Mouse (Mus musculus) heart, embryonic 11.5 days (tissue): ENCODE results near the gene Prdx2. TPM values are rescaled to one million over a fixed set of nuclear protein-coding genes. Genes with fewer than 3 reads are reported as not detected.

Experiments used
- ATAC-seq: fragments of 200-750 bp; cut with Nextera tagmentation; replicated peaks from 2 replicates; pipeline ENCODE4 v1.8.0; 2017; ENCODE audit warnings: moderate library complexity; ENCODE audit not compliant: insufficient number of reproducible peaks, low FRiP score, low TSS enrichment
- H3K27ac ChIP-seq: fragments of 300-500 bp; sonication (generic); 2 replicates; pipeline ENCODE4 v1.5.1; 2014; ENCODE audit warnings: mild to moderate bottlenecking, low read depth, low read length
- H3K27me3 ChIP-seq: fragments of 300-500 bp; sonication (generic); 2 replicates; pipeline ENCODE4 v1.6.1; 2014; ENCODE audit warnings: mild to moderate bottlenecking, low read length, mixed read lengths; ENCODE audit not compliant: control insufficient read depth, insufficient read depth
- H3K36me3 ChIP-seq: fragments of 300-500 bp; sonication (generic); 2 replicates; pipeline ENCODE4 v1.6.1; 2014; ENCODE audit warnings: mild to moderate bottlenecking, low read length, moderate library complexity, mixed read lengths; ENCODE audit not compliant: control insufficient read depth, insufficient read depth
- H3K4me1 ChIP-seq: fragments of 300-500 bp; sonication (generic); 2 replicates; pipeline ENCODE4 v1.6.1; 2014; ENCODE audit warnings: low read length; ENCODE audit not compliant: control insufficient read depth, insufficient read depth
- H3K4me2 ChIP-seq: fragments of 300-500 bp; sonication (generic); 2 replicates; pipeline ENCODE4 v1.6.1; 2014; ENCODE audit warnings: mild to moderate bottlenecking, moderate library complexity
- H3K4me3 ChIP-seq: fragments of 300-500 bp; sonication (generic); 2 replicates; pipeline ENCODE4 v1.5.1; 2014; ENCODE audit warnings: low read depth, low read length
- H3K9ac ChIP-seq: fragments of 300-500 bp; sonication (generic); 2 replicates; pipeline ENCODE4 v1.6.1; 2014; ENCODE audit warnings: mild to moderate bottlenecking, low read depth, low read length, moderate library complexity
- H3K9me3 ChIP-seq: fragments of 300-500 bp; sonication (generic); replicated peaks from 2 replicates; pipeline ENCODE4 v1.6.1; 2016; ENCODE audit warnings: low read length; ENCODE audit not compliant: control insufficient read depth
- WGBS: fragments of 180-500 bp; shearing (Covaris S2); extraction: QIAGEN DNeasy Blood & Tissue Kit; methylation state at CpG from one replicate; pipeline ENCODE4 v1.1.7; 2014; ENCODE audit not compliant: insufficient replicate concordance; 5-methylcytosine and 5-hydroxymethylcytosine counted together
- polyA plus RNA-seq: library from polyadenylated mRNA; unstranded; fragments of >200 nt; fragmentation: Nextera tagmentation; extraction: Ambion mirVana; gene quantifications from 2 replicates; pipeline ENCODE4 v1.2.1, GENCODE M21; 2014

Prdx2 gene
- polyA plus RNA-seq, 1 experiment from 2014 or later = 992 TPM

DNA sequence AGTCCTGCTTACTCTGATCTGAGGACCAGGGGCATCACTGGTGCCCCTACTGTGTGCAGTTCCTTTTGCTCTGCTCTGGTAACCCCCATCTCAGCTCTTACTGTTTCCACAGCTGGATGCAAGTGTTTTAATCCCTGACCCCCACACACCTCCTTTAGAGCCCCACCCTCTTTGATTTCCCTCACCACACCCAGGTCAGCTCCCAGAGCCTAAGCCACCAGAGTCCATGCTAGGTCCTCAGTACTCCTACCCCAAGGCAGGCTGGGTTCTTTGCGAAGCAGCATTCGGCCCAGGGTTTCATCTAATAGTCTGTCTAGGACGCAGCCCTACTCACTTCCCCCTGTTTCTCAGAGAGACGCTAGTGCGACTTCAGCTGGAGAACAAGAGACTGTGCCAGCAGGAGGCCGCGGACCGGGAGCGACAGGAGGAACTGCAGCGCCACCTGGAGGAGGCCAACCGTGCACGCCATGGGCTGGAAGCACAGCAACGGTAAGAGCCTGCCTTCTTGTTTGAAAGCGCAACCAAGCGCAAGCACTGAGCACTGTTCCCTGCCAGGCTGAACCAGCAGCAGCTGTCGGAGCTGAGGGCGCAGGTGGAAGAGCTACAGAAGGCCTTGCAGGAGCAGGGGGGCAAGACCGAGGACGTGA is 28.4 kb downstream of the Prdx2 start:
- H3K4me1 ChIP-seq = peaks cover 9% of the 10 kb centered on the region
- WGBS = 4% methylated on average over 19 of the region's 19 CpGs
- H3K27me3 ChIP-seq = peaks cover 36% of the 10 kb centered on the region
- H3K4me2 ChIP-seq = peak overlapping the region; percentile 46
- H3K27ac ChIP-seq = no peak overlapping the region
- H3K4me3 ChIP-seq = no peak overlapping the region
- 0 out of 2 replicates have a peak, but pooled peaks have one; percentile 23 for ATAC-seq
- no peaks in the 10 kb centered on the region for H3K9me3 ChIP-seq
- H3K9ac ChIP-seq = peak overlapping the region; percentile 56; the same call in 1 of the 2 replicates
- H3K36me3 ChIP-seq = no peaks in the 10 kb centered on the region; the same call in 1 of the 2 replicates

DNA sequence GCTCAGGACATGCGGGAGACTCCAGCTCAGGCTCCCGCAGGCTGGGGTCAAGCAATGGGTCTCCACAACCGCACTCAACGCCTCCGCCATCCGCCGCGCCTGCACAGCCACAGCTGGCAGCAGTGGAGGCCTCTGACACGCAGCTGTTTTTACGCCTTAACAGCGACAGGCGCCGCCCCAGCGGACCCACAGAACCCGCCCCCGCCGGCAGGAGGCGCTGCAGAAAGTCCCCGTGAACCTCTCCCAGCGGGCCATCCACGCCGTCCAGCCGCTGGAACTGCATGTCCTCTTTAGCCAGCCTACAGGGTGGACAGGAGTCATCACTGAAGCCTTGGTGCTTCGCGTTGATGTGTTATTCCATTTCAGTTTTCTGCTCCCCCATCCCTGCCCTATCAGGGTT is 38.3 kb downstream of the Prdx2 start:
- no peak overlapping the region for H3K4me3 ChIP-seq
- no peaks in the 10 kb centered on the region for H3K4me1 ChIP-seq
- ATAC-seq = no peak
- H3K4me2 ChIP-seq = peak overlapping the region; percentile 17
- 15% methylated on average over 23 of the region's 25 CpGs for WGBS
- H3K9me3 ChIP-seq = no peaks in the 10 kb centered on the region
- H3K36me3 ChIP-seq = no peaks in the 10 kb centered on the region
- H3K27ac ChIP-seq = no peak overlapping the region
- H3K27me3 ChIP-seq = peaks cover 49% of the 10 kb centered on the region
- no peak overlapping the region for H3K9ac ChIP-seq

DNA sequence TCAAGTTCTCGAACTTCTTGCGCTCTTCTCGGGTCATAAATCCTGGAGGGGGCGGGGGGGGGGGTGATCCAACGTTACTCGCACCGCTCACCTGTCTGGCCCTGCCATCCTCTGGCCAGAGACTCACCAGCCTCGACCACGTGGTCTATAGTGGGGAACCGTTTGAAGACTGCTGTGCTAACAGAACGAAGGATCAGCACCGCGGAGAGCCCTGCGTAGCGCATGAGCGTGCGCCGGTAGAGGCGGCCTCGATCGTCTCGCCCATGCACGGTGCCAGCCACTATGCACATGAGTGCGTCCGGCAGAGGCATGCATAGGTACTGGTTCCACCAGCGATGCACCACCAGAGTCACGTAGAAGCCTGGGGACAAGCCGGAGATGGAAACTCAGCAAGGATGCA is 41.9 kb downstream of the Prdx2 start:
- ATAC-seq = no peak
- no peak overlapping the region for H3K4me3 ChIP-seq
- no peaks in the 10 kb centered on the region for H3K36me3 ChIP-seq
- peaks cover 68% of the 10 kb centered on the region for H3K27me3 ChIP-seq
- H3K4me1 ChIP-seq = no peaks in the 10 kb centered on the region
- H3K9ac ChIP-seq = no peak overlapping the region
- H3K4me2 ChIP-seq = no peak overlapping the region
- no peaks in the 10 kb centered on the region for H3K9me3 ChIP-seq
- H3K27ac ChIP-seq = no peak overlapping the region
- WGBS = 14% methylated on average over 28 of the region's 28 CpGs

DNA sequence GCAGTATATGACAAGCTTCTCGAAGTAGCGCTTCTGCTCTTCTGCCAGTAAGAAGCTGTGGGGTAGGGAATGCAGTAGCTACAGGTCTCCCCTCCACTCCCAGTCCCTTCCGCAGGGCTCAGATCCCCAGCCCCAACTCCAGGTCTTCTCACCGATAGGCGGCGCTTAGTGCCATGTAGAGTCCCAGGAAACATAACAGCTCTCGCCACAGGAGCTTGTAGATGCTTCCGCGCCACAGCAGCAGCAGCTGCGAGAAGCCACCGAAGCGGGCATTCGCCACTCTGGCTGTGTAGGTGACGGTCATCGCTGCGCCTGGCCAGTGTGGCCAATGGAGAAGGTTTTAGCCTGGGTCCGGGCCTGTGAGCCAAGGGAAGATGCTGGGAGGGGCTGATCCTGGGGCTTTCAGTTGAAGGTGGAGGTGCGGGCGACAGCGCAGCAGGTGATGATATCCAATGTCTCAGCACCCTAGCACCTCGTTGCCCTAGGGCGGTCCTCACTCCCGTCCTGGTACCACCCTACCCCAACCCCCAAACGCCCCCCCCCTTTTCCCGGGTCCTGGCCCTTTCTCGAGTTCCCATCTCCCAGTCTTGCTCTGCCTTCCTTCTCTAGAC is 43.9 kb downstream of the Prdx2 start:
- Histone ChIP-seq H3K4me3 (peak overlapping the region; percentile 30), H3K27me3 (peaks cover 52% of the 10 kb centered on the region), H3K9me3 (no peaks in the 10 kb centered on the region), H3K4me2 (peak overlapping the region; percentile 55), H3K9ac (no peak overlapping the region), H3K27ac (no peak overlapping the region), H3K36me3 (no peaks in the 10 kb centered on the region; the same call in 1 of the 2 replicates), H3K4me1 (no peaks in the 10 kb centered on the region)
- ATAC-seq = no peak
- WGBS = 5% methylated on average over 24 of the region's 26 CpGs

DNA sequence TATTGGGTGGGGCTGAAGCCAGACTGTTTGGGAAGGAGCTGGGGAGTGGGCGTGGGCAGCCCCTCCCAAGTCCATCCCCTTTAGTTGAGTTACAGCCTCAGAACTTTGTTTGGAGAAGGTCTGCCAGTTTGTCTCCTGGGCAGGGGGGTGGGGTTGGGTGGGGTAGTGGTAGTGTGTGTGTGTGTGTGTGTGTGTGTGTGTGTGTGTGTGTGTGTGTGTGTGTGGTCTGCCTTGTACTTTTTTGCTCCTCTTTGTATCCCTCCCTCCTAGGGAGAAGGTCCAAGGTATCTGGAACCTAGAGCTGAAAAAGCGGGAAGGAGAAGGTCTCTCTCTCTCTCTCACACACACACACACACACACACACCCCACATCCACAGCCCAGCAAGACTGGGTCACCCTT is 45.0 kb downstream of the Prdx2 start, which contains the start of gene Best2:
TSS of gene Best2 (minus strand) at position 101 of the 400 bp plus-strand sequence.
- peak within 1 kb of the TSS; percentile 55 for H3K4me2 ChIP-seq
- no peaks in the 10 kb centered on the region for H3K9me3 ChIP-seq
- H3K4me1 ChIP-seq = no peaks in the 10 kb centered on the region
- H3K4me3 ChIP-seq = peak within 1 kb of the TSS; percentile 30
- peaks cover 43% of the 10 kb centered on the region for H3K27me3 ChIP-seq
- peaks cover 7% of the 10 kb centered on the region for H3K36me3 ChIP-seq
- H3K27ac ChIP-seq = no peak within 1 kb of the TSS
- H3K9ac ChIP-seq = no peak within 1 kb of the TSS
- ATAC-seq = no peak
- WGBS = 45% methylated on average over 2 of the region's 2 CpGs

DNA sequence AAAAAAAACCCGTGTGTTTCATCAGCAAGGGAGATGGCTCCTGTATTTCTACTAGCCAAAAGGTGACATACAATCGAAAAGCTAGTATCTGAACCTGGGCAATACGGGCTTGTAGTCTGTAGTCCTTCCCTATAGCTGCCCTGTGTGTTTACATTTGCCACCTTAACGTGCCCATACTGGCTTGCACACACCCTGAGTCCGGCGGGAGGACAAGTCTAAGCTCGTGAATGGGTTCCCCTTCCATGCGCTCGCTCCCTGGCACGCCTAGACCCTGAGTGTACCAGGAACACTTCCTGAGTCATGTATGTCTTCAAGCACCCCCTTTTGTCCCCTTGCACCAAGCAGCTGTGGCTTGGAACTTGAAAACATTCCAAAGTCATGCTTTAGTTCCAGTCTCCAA is 47.3 kb downstream of the Prdx2 start:
- no peak overlapping the region for H3K9ac ChIP-seq
- H3K4me2 ChIP-seq = no peak overlapping the region
- no peaks in the 10 kb centered on the region for H3K4me1 ChIP-seq
- no peaks in the 10 kb centered on the region for H3K9me3 ChIP-seq
- no peak overlapping the region for H3K4me3 ChIP-seq
- H3K27me3 ChIP-seq = peaks cover 25% of the 10 kb centered on the region
- peaks cover 10% of the 10 kb centered on the region for H3K36me3 ChIP-seq
- WGBS = 71% methylated on average over 10 of the region's 10 CpGs
- ATAC-seq = no peak
- no peak overlapping the region for H3K27ac ChIP-seq

DNA sequence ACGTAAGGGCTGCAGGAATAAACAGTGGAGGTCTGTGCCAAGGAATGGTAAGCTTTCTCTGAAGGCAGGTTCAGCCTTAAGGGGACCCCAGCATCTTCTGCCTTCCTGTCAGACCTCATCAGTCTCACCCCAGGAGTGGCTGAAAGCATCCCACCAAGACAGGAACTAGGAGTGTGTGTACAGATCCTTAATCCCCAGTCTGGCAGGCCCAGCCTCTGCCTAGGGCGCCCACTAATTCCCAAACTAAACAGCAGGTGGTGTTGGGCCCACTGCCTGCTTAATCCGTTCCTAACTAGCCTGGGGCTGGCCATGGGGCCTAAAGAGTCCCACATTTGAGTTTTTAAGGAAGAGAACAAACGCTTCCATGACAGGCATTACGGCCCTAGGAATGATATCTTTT is 47.8 kb downstream of the Prdx2 start:
- no peak for ATAC-seq
- H3K36me3 ChIP-seq = peaks cover 13% of the 10 kb centered on the region

DNA sequence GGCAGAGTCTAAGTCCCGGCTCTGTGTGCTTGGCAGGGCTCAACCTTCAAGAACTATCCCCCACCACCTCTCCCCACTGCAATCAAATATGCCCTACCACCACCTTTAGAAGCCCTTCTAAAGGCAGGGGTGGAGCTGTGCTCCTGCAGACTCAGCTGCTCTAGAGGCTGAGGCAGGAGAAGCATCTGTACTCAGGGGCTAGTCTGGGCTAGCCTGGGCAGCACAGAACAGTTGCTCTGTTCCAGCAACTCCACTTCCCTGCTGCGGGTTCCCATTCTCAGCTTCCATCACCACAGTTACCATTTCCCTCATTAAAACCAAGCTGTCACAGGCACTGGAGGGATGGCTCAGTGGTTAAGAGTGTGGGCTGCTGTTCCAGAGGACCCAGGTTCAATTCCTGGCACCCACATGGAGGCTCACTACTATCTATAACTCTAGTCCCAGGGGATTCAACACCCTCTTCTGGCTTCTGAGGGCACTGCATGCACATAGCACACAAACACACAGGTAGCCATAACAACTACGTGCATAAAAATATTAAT is 52.2 kb downstream of the Prdx2 start:
- peaks cover 16% of the 10 kb centered on the region for H3K4me1 ChIP-seq
- WGBS = 94% methylated on average over 3 of the region's 3 CpGs

More for the DNA sequence above, 47.8 kb downstream of the Prdx2 start:
- Histone ChIP-seq H3K4me1 (no peaks in the 10 kb centered on the region), H3K9ac (no peak overlapping the region), H3K27ac (no peak overlapping the region), H3K4me2 (no peak overlapping the region), H3K4me3 (no peak overlapping the region), H3K27me3 (peaks cover 24% of the 10 kb centered on the region), H3K9me3 (no peaks in the 10 kb centered on the region)
- WGBS = 44% methylated on average over 5 of the region's 5 CpGs

More for the DNA sequence above, 52.2 kb downstream of the Prdx2 start:
- H3K4me2 ChIP-seq = no peak overlapping the region
- no peak overlapping the region for H3K27ac ChIP-seq
- H3K27me3 ChIP-seq = no peaks in the 10 kb centered on the region
- no peak overlapping the region for H3K9ac ChIP-seq
- H3K9me3 ChIP-seq = no peaks in the 10 kb centered on the region
- H3K36me3 ChIP-seq = peaks cover 17% of the 10 kb centered on the region
- no peak overlapping the region for H3K4me3 ChIP-seq
- ATAC-seq = no peak
